Mouse (Mus musculus): Measurements from ENCODE around the gene Smyd3. TPM values are rescaled to one million over a fixed set of nuclear protein-coding genes. Genes with fewer than 3 reads are reported as not detected.
A peak's percentile ranks its signal among the peaks of the same experiment; 100 is the strongest.

Smyd3 gene
- polyA plus RNA-seq, 1 experiment from 2014 or later, result 18.3 TPM

GRCm38 (mm10) chr1:179044165-179044564 lies 473.7 kb downstream of the Smyd3 start:
- H3K36me3 ChIP-seq (ENCODE audit: insufficient read depth, low read length), result no peaks in the 10 kb centered on the region
- no peaks in the 10 kb centered on the region for H3K4me1 ChIP-seq (replicated peaks; ENCODE audit: insufficient read depth, low read length)
- no peak overlapping the region for H3K4me3 ChIP-seq (replicated peaks; ENCODE audit: low read depth, low read length)
- TF ChIP-seq CTCF (IDR thresholded peaks at IDR 0.05; ENCODE audit: low read depth), result no peak
- H3K27ac ChIP-seq, result no peak overlapping the region
- H3K4me2 ChIP-seq (ENCODE audit: low read length), result no peak overlapping the region
- DNase-seq (ENCODE audit: low spot score) (no peak), ATAC-seq (replicated peaks; ENCODE audit: low FRiP score, low read depth) (no peak)
- no peaks in the 10 kb centered on the region for H3K27me3 ChIP-seq (ENCODE audit: insufficient read depth, low read length)
- H3K9ac ChIP-seq (ENCODE audit: low read depth, low read length), result no peak overlapping the region
- whole genome bisulfite sequencing, result 84% methylated on average over 5 of the region's 5 CpGs
- no peaks in the 10 kb centered on the region for H3K9me3 ChIP-seq (replicated peaks; ENCODE audit: low read length)

DNA sequence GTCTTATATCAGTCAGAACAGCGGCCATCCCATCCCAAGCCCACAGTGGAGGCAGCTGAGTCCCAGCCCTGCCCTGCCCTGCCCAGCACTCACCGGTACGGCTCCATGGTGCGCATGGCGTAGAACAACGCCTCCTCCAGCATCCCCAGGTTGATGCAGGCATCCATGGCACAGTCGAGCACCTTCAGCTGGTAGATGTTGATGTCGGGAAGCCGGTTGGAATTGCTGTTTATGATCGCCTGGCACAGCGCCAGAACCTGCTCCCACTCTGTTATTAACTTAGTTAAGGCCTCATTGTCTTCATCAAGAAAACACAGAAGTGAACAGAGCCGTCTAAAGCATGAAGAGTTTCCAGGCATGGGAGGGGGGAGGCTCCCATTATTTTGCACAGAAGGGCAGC lies 474.2 kb downstream of the Smyd3 start:
- Histone ChIP-seq H3K36me3 (ENCODE audit: insufficient read depth, low read length) (no peaks in the 10 kb centered on the region), H3K9ac (ENCODE audit: low read depth, low read length) (no peak overlapping the region), H3K27me3 (ENCODE audit: insufficient read depth, low read length) (no peaks in the 10 kb centered on the region), H3K4me1 (replicated peaks; ENCODE audit: insufficient read depth, low read length) (no peaks in the 10 kb centered on the region), H3K4me3 (replicated peaks; ENCODE audit: low read depth, low read length) (no peak overlapping the region), H3K9me3 (replicated peaks; ENCODE audit: low read length) (no peaks in the 10 kb centered on the region), H3K27ac (no peak overlapping the region), H3K4me2 (ENCODE audit: low read length) (no peak overlapping the region)
- ATAC-seq (replicated peaks; ENCODE audit: low FRiP score, low read depth) (no peak), DNase-seq (ENCODE audit: low spot score) (no peak)
- TF ChIP-seq CTCF (IDR thresholded peaks at IDR 0.05; ENCODE audit: low read depth), result no peak
- WGBS, result 69% methylated on average over 12 of the region's 12 CpGs

- TF ChIP-seq CTCF (IDR thresholded peaks at IDR 0.05; ENCODE audit: low read depth), result no peak
- Histone ChIP-seq H3K4me1 (replicated peaks; ENCODE audit: insufficient read depth, low read length) (no peaks in the 10 kb centered on the region), H3K4me3 (replicated peaks; ENCODE audit: low read depth, low read length) (no peak overlapping the region), H3K27ac (0 out of 2 replicates have a peak overlapping the region, but pooled peaks have one; percentile 36), H3K4me2 (ENCODE audit: low read length) (no peak overlapping the region), H3K9ac (ENCODE audit: low read depth, low read length) (no peak overlapping the region), H3K27me3 (ENCODE audit: insufficient read depth, low read length) (no peaks in the 10 kb centered on the region), H3K36me3 (ENCODE audit: insufficient read depth, low read length) (no peaks in the 10 kb centered on the region), H3K9me3 (replicated peaks; ENCODE audit: low read length) (no peaks in the 10 kb centered on the region)
- 62% methylated on average over 8 of the region's 8 CpGs for WGBS
- no peak; the same call in 1 of the 2 replicates for ATAC-seq (replicated peaks; ENCODE audit: low FRiP score, low read depth)
- DNase-seq (ENCODE audit: low spot score), result peak; percentile 40
Measured at GRCm38 (mm10) chr1:179041905-179042337, 475.9 kb downstream of the Smyd3 start.

DNA sequence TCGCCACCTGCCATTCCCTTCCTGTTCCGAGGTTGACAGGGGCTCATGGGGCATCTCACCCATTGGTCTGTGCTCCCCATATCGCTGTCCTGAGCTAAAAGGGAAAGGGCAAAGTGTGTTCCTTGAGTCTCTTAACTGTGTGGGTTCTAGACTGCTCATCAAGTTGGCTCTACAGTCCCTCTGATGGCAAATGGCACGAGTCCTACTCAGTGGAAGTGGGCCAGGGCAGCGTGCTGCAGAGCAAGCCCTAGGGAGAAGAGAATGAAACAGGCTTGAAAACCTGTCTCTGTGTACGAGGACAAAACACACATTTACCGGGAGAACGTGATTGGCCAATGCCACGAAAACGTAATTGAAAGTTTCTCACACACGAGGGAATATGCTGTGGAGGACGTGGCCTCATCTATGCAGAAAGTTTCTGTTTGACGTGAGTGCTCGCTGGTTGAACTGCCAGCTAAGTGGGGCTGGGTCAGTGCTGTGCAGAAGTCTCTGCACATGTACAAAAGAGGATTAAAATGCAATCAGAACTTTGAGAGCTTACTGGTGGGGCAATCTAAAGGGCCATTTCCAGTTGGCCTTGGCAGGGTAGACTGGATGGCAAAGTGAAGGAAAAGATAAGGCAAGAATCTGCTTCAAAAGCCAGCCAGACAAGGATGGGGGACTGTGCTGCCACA lies 476.5 kb downstream of the Smyd3 start:
- TF ChIP-seq CTCF (IDR thresholded peaks at IDR 0.05; ENCODE audit: low read depth), result no peak
- H3K9ac ChIP-seq (ENCODE audit: low read depth, low read length), result no peak overlapping the region
- DNase-seq (ENCODE audit: low spot score), result no peak
- H3K4me2 ChIP-seq (ENCODE audit: low read length), result no peak overlapping the region
- H3K9me3 ChIP-seq (replicated peaks; ENCODE audit: low read length), result no peaks in the 10 kb centered on the region
- H3K4me3 ChIP-seq (replicated peaks; ENCODE audit: low read depth, low read length), result no peak overlapping the region
- no peaks in the 10 kb centered on the region for H3K27me3 ChIP-seq (ENCODE audit: insufficient read depth, low read length)
- WGBS, result 82% methylated on average over 14 of the region's 14 CpGs
- H3K27ac ChIP-seq, result no peak overlapping the region
- no peak for ATAC-seq (replicated peaks; ENCODE audit: low FRiP score, low read depth)
- no peaks in the 10 kb centered on the region for H3K4me1 ChIP-seq (replicated peaks; ENCODE audit: insufficient read depth, low read length)
- no peaks in the 10 kb centered on the region for H3K36me3 ChIP-seq (ENCODE audit: insufficient read depth, low read length)

- DNase-seq (ENCODE audit: low spot score), result no peak
- no peak overlapping the region for H3K4me3 ChIP-seq (replicated peaks; ENCODE audit: low read depth, low read length)
- no peak overlapping the region for H3K9ac ChIP-seq (ENCODE audit: low read depth, low read length)
- H3K9me3 ChIP-seq (replicated peaks; ENCODE audit: low read length), result no peaks in the 10 kb centered on the region
- H3K27ac ChIP-seq, result no peak overlapping the region
- ATAC-seq (replicated peaks; ENCODE audit: low FRiP score, low read depth), result no peak
- no peaks in the 10 kb centered on the region for H3K27me3 ChIP-seq (ENCODE audit: insufficient read depth, low read length)
- no peak for TF ChIP-seq CTCF (IDR thresholded peaks at IDR 0.05; ENCODE audit: low read depth)
- H3K4me2 ChIP-seq (ENCODE audit: low read length), result no peak overlapping the region
- H3K36me3 ChIP-seq (ENCODE audit: insufficient read depth, low read length), result no peaks in the 10 kb centered on the region
- H3K4me1 ChIP-seq (replicated peaks; ENCODE audit: insufficient read depth, low read length), result no peaks in the 10 kb centered on the region
- WGBS, result 96% methylated on average over 4 of the region's 4 CpGs
Measured at GRCm38 (mm10) chr1:179038801-179039200, 479.0 kb downstream of the Smyd3 start.

- ATAC-seq (replicated peaks; ENCODE audit: low FRiP score, low read depth) (no peak), DNase-seq (ENCODE audit: low spot score) (no peak)
- H3K36me3 ChIP-seq (ENCODE audit: insufficient read depth, low read length), result no peaks in the 10 kb centered on the region
- no peak overlapping the region for H3K27ac ChIP-seq
- H3K27me3 ChIP-seq (ENCODE audit: insufficient read depth, low read length), result no peaks in the 10 kb centered on the region
- TF ChIP-seq CTCF (IDR thresholded peaks at IDR 0.05; ENCODE audit: low read depth), result no peak
- 96% methylated on average over 2 of the region's 2 CpGs for WGBS
- no peak overlapping the region for H3K4me3 ChIP-seq (replicated peaks; ENCODE audit: low read depth, low read length)
- no peak overlapping the region for H3K9ac ChIP-seq (ENCODE audit: low read depth, low read length)
- no peaks in the 10 kb centered on the region for H3K9me3 ChIP-seq (replicated peaks; ENCODE audit: low read length)
- H3K4me1 ChIP-seq (replicated peaks; ENCODE audit: insufficient read depth, low read length), result no peaks in the 10 kb centered on the region
- no peak overlapping the region for H3K4me2 ChIP-seq (ENCODE audit: low read length)
Measured at GRCm38 (mm10) chr1:179032947-179033346, 484.9 kb downstream of the Smyd3 start.

- DNase-seq (ENCODE audit: low spot score) (no peak), ATAC-seq (replicated peaks; ENCODE audit: low FRiP score, low read depth) (no peak)
- Histone ChIP-seq H3K9ac (ENCODE audit: low read depth, low read length) (no peak overlapping the region), H3K27me3 (ENCODE audit: insufficient read depth, low read length) (no peaks in the 10 kb centered on the region), H3K4me2 (ENCODE audit: low read length) (no peak overlapping the region), H3K27ac (no peak overlapping the region), H3K36me3 (ENCODE audit: insufficient read depth, low read length) (no peaks in the 10 kb centered on the region), H3K9me3 (replicated peaks; ENCODE audit: low read length) (no peaks in the 10 kb centered on the region), H3K4me3 (replicated peaks; ENCODE audit: low read depth, low read length) (no peak overlapping the region), H3K4me1 (replicated peaks; ENCODE audit: insufficient read depth, low read length) (no peaks in the 10 kb centered on the region)
- no peak for TF ChIP-seq CTCF (IDR thresholded peaks at IDR 0.05; ENCODE audit: low read depth)
- 97% methylated on average over 5 of the region's 5 CpGs for WGBS
Measured at GRCm38 (mm10) chr1:179031581-179031980, 486.3 kb downstream of the Smyd3 start.
